Mouse (Mus musculus): ENCODE results near the gene Cbx7. TPM values are rescaled to one million over a fixed set of nuclear protein-coding genes. Genes with fewer than 3 reads are reported as not detected.

Cbx7 gene
- total and polyA plus RNA-seq, 3 experiments: 8.1 to 12.4 (median 12.1) TPM

GRCm38 (mm10) chr15:80015211-80015952 is 44.5 kb upstream of the Cbx7 start:
- Histone ChIP-seq H3K36me3 (replicated peaks in 1 of 2; ENCODE audit: control insufficient read depth in 1 of 2, insufficient read depth in 1 of 2, low read length in 1 of 2) (no peaks in the 10 kb centered on the region), H3K4me3 (replicated peaks in 1 of 3; ENCODE audit: low read depth in 2 of 3, low read length in 2 of 3, poor library complexity in 1 of 3) (no peak overlapping the region), H3K4me2 (ENCODE audit: insufficient read depth, low read depth, poor library complexity, severe bottlenecking) (no peak overlapping the region), H3K79me2 (replicated peaks; ENCODE audit: control insufficient read depth, extremely low read depth, insufficient read depth, poor library complexity, severe bottlenecking) (no peaks in the 10 kb centered on the region), H3K27ac (ENCODE audit: insufficient read depth, low read depth) (no peak overlapping the region), H3K4me1 (ENCODE audit: control insufficient read depth in 1 of 2, insufficient read depth in 2 of 2) (0 out of 4 replicates have a peak, but pooled peaks cover 0 to under 1% of the 10 kb centered on the region in 2 experiments), H3K27me3 (replicated peaks) (peaks cover 9% of the 10 kb centered on the region), H3K9me3 (replicated peaks; ENCODE audit: low read length) (peaks cover 26% of the 10 kb centered on the region), H3K9ac (ENCODE audit: insufficient read depth, low read depth) (no peak overlapping the region)
- in situ Hi-C loops (cut with MboI; ENCODE audit: low pct_ligation_motif_present, low pct_unique_long_range_greater_than_20kb, low sequenced_read_pairs): no loop called here
- no peak for DNase-seq (ENCODE audit: extremely low read depth)
- dilution Hi-C loops (cut with MboI; ENCODE audit: extremely low pct_ligation_motif_present, extremely low pct_unique_long_range_greater_than_20kb, low sequenced_read_pairs): no loop called here
- no peak for TF ChIP-seq NRF1 (IDR thresholded peaks at IDR 0.05; ENCODE audit: low read depth, low read length)
- no peak for TF ChIP-seq MEF2A (IDR thresholded peaks at IDR 0.05; ENCODE audit: borderline replicate concordance, low read depth, low read length)
- TF ChIP-seq ZC3H11A (IDR thresholded peaks at IDR 0.05; ENCODE audit: low read depth, low read length): no peak
- no peak for TF ChIP-seq JUN (IDR thresholded peaks at IDR 0.05; ENCODE audit: insufficient read depth, low read depth, low read length)
- TF ChIP-seq ZNF384 (IDR thresholded peaks at IDR 0.05; ENCODE audit: low read depth, low read length): no peak
- no peak for TF ChIP-seq MAZ (IDR thresholded peaks at IDR 0.05; ENCODE audit: low read depth, low read length)
- TF ChIP-seq CHD1 (IDR thresholded peaks at IDR 0.05; ENCODE audit: low read depth, low read length): no peak
- no peak for TF ChIP-seq HCFC1 (IDR thresholded peaks at IDR 0.05; ENCODE audit: low read depth, low read length)
- TF ChIP-seq ELF1 (IDR thresholded peaks at IDR 0.05; ENCODE audit: low read depth, low read length): no peak
- TF ChIP-seq SIN3A (IDR thresholded peaks at IDR 0.05; ENCODE audit: low read length): no peak
- TF ChIP-seq E2F4 (IDR thresholded peaks at IDR 0.05; ENCODE audit: insufficient replicate concordance, low read depth, low read length): no peak
- no peak for TF ChIP-seq IRF4 (IDR thresholded peaks at IDR 0.05; ENCODE audit: low read depth, low read length)

GRCm38 (mm10) chr15:80014321-80015210 is 43.6 kb upstream of the Cbx7 start, which contains the start of gene Pdgfb:
Pdgfb (minus strand) TSS chr15:80014977.
- H3K9ac ChIP-seq (ENCODE audit: insufficient read depth, low read depth): no peak within 1 kb of the TSS
- dilution Hi-C loops (cut with MboI; ENCODE audit: extremely low pct_ligation_motif_present, extremely low pct_unique_long_range_greater_than_20kb, low sequenced_read_pairs): no loop called here
- H3K27ac ChIP-seq (ENCODE audit: insufficient read depth, low read depth): no peak within 1 kb of the TSS
- DNase-seq (ENCODE audit: extremely low read depth): no peak
- H3K4me1 ChIP-seq (ENCODE audit: control insufficient read depth in 1 of 2, insufficient read depth in 2 of 2): peaks cover 0 to 3% of the 10 kb centered on the region in 2 experiments; a peak in 1 of 4 replicates
- no peak for TF ChIP-seq MAX (IDR thresholded peaks at IDR 0.05; ENCODE audit: low read length)
- TF ChIP-seq USF1 (IDR thresholded peaks at IDR 0.05; ENCODE audit: low read depth, low read length): no peak
- TF ChIP-seq MYC (IDR thresholded peaks at IDR 0.05; ENCODE audit: low read depth, low read length): no peak
- no peak for TF ChIP-seq ZC3H11A (IDR thresholded peaks at IDR 0.05; ENCODE audit: low read depth, low read length)
- TF ChIP-seq ETS1 (conservative IDR thresholded peaks at IDR 0.05; ENCODE audit: low read depth, low read length): no peak
- no peak for TF ChIP-seq PAX5 (IDR thresholded peaks at IDR 0.05; ENCODE audit: low read length)
- TF ChIP-seq CTCF (conservative IDR thresholded peaks at IDR 0.05 in 1 of 2, IDR thresholded peaks at IDR 0.05 in 1 of 2; ENCODE audit: low read depth in 2 of 2, low read length in 2 of 2): no peak
- no peak for TF ChIP-seq E2F4 (IDR thresholded peaks at IDR 0.05; ENCODE audit: insufficient replicate concordance, low read depth, low read length)
- TF ChIP-seq JUND (conservative IDR thresholded peaks at IDR 0.05; ENCODE audit: low read depth, low read length): no peak
- no peak for TF ChIP-seq NRF1 (IDR thresholded peaks at IDR 0.05; ENCODE audit: low read depth, low read length)
- no peak for TF ChIP-seq RAD21 (IDR thresholded peaks at IDR 0.05; ENCODE audit: low read depth, low read length)
- no peak for TF ChIP-seq ELF1 (IDR thresholded peaks at IDR 0.05; ENCODE audit: low read depth, low read length)
- no peak for TF ChIP-seq MEF2A (IDR thresholded peaks at IDR 0.05; ENCODE audit: borderline replicate concordance, low read depth, low read length)
- TF ChIP-seq SIN3A (IDR thresholded peaks at IDR 0.05; ENCODE audit: low read length): no peak
- TF ChIP-seq EP300 (IDR thresholded peaks at IDR 0.05; ENCODE audit: low read length): no peak
- TF ChIP-seq IRF4 (IDR thresholded peaks at IDR 0.05; ENCODE audit: low read depth, low read length): no peak
- TF ChIP-seq ZNF384 (IDR thresholded peaks at IDR 0.05; ENCODE audit: low read depth, low read length): no peak
- no peak for TF ChIP-seq CHD1 (IDR thresholded peaks at IDR 0.05; ENCODE audit: low read depth, low read length)
- H3K36me3 ChIP-seq (replicated peaks in 1 of 2; ENCODE audit: control insufficient read depth in 1 of 2, insufficient read depth in 1 of 2, low read length in 1 of 2): no peaks in the 10 kb centered on the region
- H3K9me3 ChIP-seq (replicated peaks; ENCODE audit: low read length): peaks cover 26% of the 10 kb centered on the region
- no peak within 1 kb of the TSS for H3K4me2 ChIP-seq (ENCODE audit: insufficient read depth, low read depth, poor library complexity, severe bottlenecking)
- no peaks in the 10 kb centered on the region for H3K79me2 ChIP-seq (replicated peaks; ENCODE audit: control insufficient read depth, extremely low read depth, insufficient read depth, poor library complexity, severe bottlenecking)
- H3K27me3 ChIP-seq (replicated peaks): peaks cover 5% of the 10 kb centered on the region
- in situ Hi-C loops (cut with MboI; ENCODE audit: low pct_ligation_motif_present, low pct_unique_long_range_greater_than_20kb, low sequenced_read_pairs): no loop called here
- H3K4me3 ChIP-seq (replicated peaks in 1 of 3; ENCODE audit: low read depth in 2 of 3, low read length in 2 of 3, poor library complexity in 1 of 3): no peak within 1 kb of the TSS
